Mouse (Mus musculus) hindbrain, postnatal 0 days (tissue): ENCODE measurements around the gene Fbxo41. TPM values are rescaled to one million over a fixed set of nuclear protein-coding genes. Genes with fewer than 3 reads are reported as not detected.
A peak's percentile ranks its signal among the peaks of the same experiment; 100 is the strongest.
"Not testable (repeated sequence)": the region's sequence is repeated elsewhere in the genome, so short reads cannot be mapped to it uniquely, and the experiment has no call there.

Source experiments
- ATAC-seq: fragments of 200-750 bp; cut with Nextera tagmentation; 2 replicates; pipeline ENCODE4 v1.8.0; 2017; ENCODE audit warnings: mild to moderate bottlenecking, moderate TSS enrichment, moderate library complexity
- DNase-seq: peaks from one replicate; pipeline ENCODE4 v3.0.0-alpha.2; 2015; ENCODE audit warnings: low spot score
- H3K27ac ChIP-seq: fragments of 300-500 bp; sonication (generic); 2 replicates; pipeline ENCODE4 v1.5.1; 2014; ENCODE audit warnings: mild to moderate bottlenecking
- H3K27me3 ChIP-seq: fragments of 300-500 bp; sonication (generic); 2 replicates; pipeline ENCODE4 v1.6.1; 2014; ENCODE audit warnings: low read length, mixed read lengths; ENCODE audit not compliant: insufficient read depth
- H3K36me3 ChIP-seq: fragments of 300-500 bp; sonication (generic); 2 replicates; pipeline ENCODE4 v1.6.1; 2014; ENCODE audit warnings: low read length, mixed read lengths; ENCODE audit not compliant: insufficient read depth
- H3K4me1 ChIP-seq: fragments of 300-500 bp; sonication (generic); 2 replicates; pipeline ENCODE4 v1.6.1; 2014; ENCODE audit warnings: antibody characterized with exemption, low read length, mixed read lengths; ENCODE audit not compliant: insufficient read depth
- H3K4me2 ChIP-seq: fragments of 300-500 bp; sonication (generic); 2 replicates; pipeline ENCODE4 v1.6.1; 2014; ENCODE audit warnings: low read depth, mild to moderate bottlenecking, low read length, moderate library complexity, mixed read lengths
- H3K4me3 ChIP-seq: fragments of 300-500 bp; sonication (generic); 2 replicates; pipeline ENCODE4 v1.5.1; 2014; ENCODE audit warnings: low read length
- H3K9ac ChIP-seq: fragments of 300-500 bp; sonication (generic); replicated peaks from 2 replicates; pipeline ENCODE4 v1.6.1; 2014; ENCODE audit warnings: mild to moderate bottlenecking, low read length, moderate library complexity, mixed read lengths
- H3K9me3 ChIP-seq: fragments of 300-500 bp; sonication (generic); 2 replicates; pipeline ENCODE4 v1.6.1; 2016; ENCODE audit warnings: low read length, mixed read lengths
- CTCF ChIP-seq: IDR thresholded peaks from 2 replicates; pipeline ENCODE4 v1.5.1; 2016; ENCODE audit warnings: antibody characterized with exemption, control low read depth, low read depth
- WGBS: fragments of 180-500 bp; shearing (Covaris S2); extraction: QIAGEN DNeasy Blood & Tissue Kit; methylation state at CpG from one replicate; pipeline ENCODE4 v1.1.7; 2014; 5-methylcytosine and 5-hydroxymethylcytosine counted together
- polyA plus RNA-seq: library from polyadenylated mRNA; unstranded; fragments of >200 nt; fragmentation: Nextera tagmentation; extraction: Ambion mirVana; gene quantifications from 2 replicates; pipeline ENCODE4 v1.2.1, GENCODE M21; 2015
- total RNA-seq: library from RNA; depleted of rRNA; stranded (reverse); fragments of >200 nt; gene quantifications from 2 replicates; pipeline ENCODE4 v1.2.3, GENCODE M21; 2014

The Fbxo41 gene
- total and polyA plus RNA-seq, 2 experiments from 2014 or later: 10.5 to 60.1 TPM

DNA sequence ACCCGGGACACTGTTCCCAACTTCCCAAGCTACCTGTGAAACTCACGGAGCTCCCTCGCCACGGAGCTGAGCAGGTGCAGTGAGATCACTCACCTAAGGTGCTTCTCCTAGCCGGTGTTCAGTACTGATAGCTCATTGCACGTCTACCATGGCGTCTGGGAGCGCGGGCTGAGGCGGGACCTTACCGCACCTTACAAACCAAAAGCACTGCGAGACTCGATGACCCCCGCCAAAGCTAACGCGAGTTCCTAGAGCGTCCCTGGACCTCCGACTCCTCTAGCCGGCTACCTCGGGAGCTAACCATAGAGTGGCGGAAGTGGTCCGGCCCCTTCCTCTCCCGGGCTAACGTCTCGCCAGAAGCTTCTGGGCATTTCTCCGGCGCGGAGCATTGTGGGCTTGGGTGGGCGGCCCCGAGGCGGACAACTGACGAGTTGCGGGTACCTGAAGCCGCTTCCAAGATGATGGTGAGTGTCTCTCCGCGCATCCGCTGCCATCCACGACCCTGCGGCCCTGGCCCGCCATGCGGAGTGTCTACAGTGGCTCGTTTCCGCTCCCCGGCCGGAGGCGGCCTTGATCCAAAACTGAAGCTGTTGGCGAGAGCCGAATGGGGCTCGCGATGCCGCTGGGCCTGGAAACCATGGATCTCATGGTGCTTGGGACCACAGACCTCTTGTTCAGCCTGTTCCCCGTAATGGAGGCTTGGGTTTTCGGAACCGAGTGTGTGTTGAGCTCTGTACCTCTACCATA lies 51.0 kb downstream of the Fbxo41 start, which contains the start of gene Pradc1:
TSS of gene Pradc1 (minus strand) at position 307 of the 747 bp plus-strand sequence.
- under 1% methylated on average over 52 of the region's 54 CpGs for WGBS

DNA sequence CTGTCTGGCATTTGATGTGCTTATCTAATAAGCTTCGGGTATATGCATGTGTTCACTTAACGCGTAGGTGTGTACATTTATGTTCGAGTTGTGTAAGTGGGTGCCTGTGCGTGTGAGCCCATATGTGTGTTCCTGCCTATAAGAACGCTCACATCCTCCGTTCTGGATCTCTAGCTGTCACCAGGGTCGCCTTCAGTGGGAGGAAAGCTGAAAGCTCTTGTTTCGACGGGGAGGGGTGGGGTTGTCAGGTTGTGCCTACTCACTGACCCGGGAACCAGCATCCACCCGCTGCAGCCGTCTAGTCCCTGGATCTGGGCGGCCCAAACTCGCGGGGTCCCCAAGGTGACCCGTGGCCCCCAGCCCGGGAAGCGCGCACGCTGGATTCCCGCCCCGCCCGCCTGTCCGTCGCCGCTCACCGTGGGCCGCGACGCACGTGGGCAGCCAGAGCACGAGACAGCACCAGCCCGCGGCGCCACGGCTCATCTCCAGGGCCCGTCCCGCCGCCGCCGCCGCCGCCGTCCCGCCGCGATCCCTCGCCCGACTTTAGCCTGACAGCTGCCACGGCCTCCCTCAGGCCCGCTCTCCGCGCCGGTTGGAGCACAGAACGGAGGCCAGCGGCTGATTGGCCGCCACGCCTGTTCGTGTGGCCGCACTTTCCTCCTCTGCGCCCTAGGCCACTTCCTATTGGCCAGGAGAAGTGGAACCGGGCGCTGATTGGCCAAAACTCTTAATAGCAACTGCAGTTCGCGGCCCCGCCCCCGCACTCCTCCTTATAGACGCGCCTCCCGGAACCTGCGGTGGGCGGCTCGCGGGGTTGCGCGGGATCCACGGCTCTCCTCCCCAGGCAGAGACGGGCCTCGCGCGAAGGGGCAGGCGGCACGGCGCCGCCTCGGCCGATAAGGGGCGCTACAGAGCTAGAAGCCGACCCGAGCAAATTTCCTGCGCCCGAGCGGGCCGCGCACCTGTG lies 51.8 kb downstream of the Fbxo41 start, which contains the start of gene Cct7:
TSS of gene Cct7 (plus strand) at position 818 of the 967 bp plus-strand sequence.
- Histone ChIP-seq H3K27ac (peak within 1 kb of the TSS; percentile 94), H3K4me3 (peak within 1 kb of the TSS; percentile 79), H3K36me3 (no peaks in the 10 kb centered on the region; the same call in 1 of the 2 replicates), H3K9ac (peak within 1 kb of the TSS; percentile 93), H3K4me2 (peak within 1 kb of the TSS; percentile 86), H3K27me3 (no peaks in the 10 kb centered on the region), H3K9me3 (no peaks in the 10 kb centered on the region), H3K4me1 (peaks cover 15% of the 10 kb centered on the region)
- 3% methylated on average over 92 of the region's 96 CpGs for WGBS
- TF ChIP-seq CTCF: peak; percentile 55
- ATAC-seq (peak; percentile 95), DNase-seq (peak; percentile 100)

More for the DNA sequence above, 51.0 kb downstream of the Fbxo41 start, which contains the start of gene Pradc1:
- peak within 1 kb of the TSS; percentile 93 for H3K9ac ChIP-seq
- no peaks in the 10 kb centered on the region for H3K27me3 ChIP-seq
- H3K4me1 ChIP-seq: peaks cover 15% of the 10 kb centered on the region
- H3K9me3 ChIP-seq: no peaks in the 10 kb centered on the region
- TF ChIP-seq CTCF: no peak
- H3K4me2 ChIP-seq: peak within 1 kb of the TSS; percentile 86
- H3K36me3 ChIP-seq: no peaks in the 10 kb centered on the region; the same call in 1 of the 2 replicates
- peak; percentile 90 for ATAC-seq
- H3K4me3 ChIP-seq: peak within 1 kb of the TSS; percentile 79
- peak; percentile 99 for DNase-seq
- H3K27ac ChIP-seq: peak within 1 kb of the TSS; percentile 94

DNA sequence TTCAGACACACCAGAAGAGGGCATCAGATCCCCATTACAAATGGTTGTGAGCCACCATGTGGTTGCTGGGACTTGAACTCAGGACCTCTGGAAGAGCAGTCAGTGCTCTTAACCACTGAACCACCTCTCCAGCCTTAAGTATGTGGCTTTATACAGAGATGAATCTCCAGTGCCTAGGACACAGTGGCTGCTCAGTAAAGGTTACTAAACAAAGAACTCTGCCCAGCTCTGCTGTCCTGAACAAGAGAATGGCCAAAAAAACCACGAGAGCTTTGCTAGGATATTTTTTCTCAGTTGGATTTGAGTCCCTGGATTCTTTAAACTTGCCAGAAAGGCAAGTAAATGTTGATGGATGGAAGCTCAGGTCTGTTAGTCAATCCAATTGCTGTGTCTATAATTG lies 52.7 kb downstream of the Fbxo41 start:
- H3K4me3 ChIP-seq, H3K36me3 ChIP-seq, H3K27me3 ChIP-seq, ATAC-seq, DNase-seq, H3K27ac ChIP-seq, H3K9me3 ChIP-seq: not testable (repeated sequence)
- Histone ChIP-seq H3K9ac (peak overlapping the region; percentile 57; the same call in 1 of the 2 replicates), H3K4me1 (peaks cover 12% of the 10 kb centered on the region), H3K4me2 (peak overlapping the region; percentile 86)
- WGBS: 53% methylated on average over 1 of the region's 1 CpGs

DNA sequence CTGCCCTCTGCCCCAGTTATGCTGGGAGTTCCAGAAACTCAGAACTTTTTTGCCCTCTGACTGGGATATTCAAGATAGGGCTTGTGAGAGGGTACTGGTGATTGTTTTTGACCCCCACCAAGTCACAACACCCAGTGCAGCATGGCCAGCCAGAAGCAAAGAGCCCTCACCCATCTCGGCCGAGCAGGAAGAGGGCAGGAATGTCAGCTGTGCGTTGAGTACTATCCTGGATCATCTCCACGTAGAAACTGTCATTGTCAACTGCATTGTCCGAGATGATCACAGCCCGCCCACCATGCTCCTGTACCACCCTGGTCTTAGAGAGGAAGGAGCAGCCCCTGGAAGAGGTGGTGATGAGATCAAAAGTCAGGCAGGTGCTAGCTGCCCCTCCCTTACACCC lies 55.4 kb downstream of the Fbxo41 start:
- Histone ChIP-seq H3K27me3 (no peaks in the 10 kb centered on the region), H3K27ac (no peak overlapping the region), H3K9ac (no peak overlapping the region), H3K36me3 (peaks cover 13% of the 10 kb centered on the region), H3K9me3 (no peaks in the 10 kb centered on the region), H3K4me1 (no peaks in the 10 kb centered on the region), H3K4me3 (no peak overlapping the region), H3K4me2 (no peak overlapping the region)
- TF ChIP-seq CTCF: no peak
- ATAC-seq (no peak), DNase-seq (no peak)
- 88% methylated on average over 6 of the region's 6 CpGs for WGBS

DNA sequence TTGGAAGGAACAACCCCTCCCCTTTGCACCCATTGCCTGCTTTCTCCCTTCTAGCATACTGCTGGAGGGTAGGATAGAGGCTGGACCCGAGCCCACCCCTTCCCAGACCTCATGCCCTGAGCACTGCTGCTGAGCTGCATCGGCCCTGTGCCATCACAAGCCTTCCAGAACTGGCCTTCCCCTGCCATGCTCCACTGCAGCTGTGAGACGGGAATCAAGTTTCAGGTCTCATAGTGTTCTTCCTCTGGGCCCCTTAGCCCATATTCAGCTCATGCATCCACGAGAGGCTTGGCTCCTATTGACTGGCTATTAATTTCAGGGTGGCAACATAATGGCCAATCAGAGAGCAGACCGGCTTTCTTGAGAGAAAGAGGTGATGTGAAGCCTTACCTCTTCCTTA lies 57.5 kb downstream of the Fbxo41 start:
- 76% methylated on average over 5 of the region's 5 CpGs for WGBS
- H3K9me3 ChIP-seq: no peaks in the 10 kb centered on the region
- ATAC-seq (no peak), DNase-seq (no peak)
- no peaks in the 10 kb centered on the region for H3K4me1 ChIP-seq
- no peak overlapping the region for H3K4me2 ChIP-seq
- no peaks in the 10 kb centered on the region for H3K27me3 ChIP-seq
- no peak overlapping the region for H3K27ac ChIP-seq
- no peak overlapping the region for H3K9ac ChIP-seq
- no peak for TF ChIP-seq CTCF
- H3K4me3 ChIP-seq: no peak overlapping the region
- H3K36me3 ChIP-seq: peaks cover 22% of the 10 kb centered on the region

DNA sequence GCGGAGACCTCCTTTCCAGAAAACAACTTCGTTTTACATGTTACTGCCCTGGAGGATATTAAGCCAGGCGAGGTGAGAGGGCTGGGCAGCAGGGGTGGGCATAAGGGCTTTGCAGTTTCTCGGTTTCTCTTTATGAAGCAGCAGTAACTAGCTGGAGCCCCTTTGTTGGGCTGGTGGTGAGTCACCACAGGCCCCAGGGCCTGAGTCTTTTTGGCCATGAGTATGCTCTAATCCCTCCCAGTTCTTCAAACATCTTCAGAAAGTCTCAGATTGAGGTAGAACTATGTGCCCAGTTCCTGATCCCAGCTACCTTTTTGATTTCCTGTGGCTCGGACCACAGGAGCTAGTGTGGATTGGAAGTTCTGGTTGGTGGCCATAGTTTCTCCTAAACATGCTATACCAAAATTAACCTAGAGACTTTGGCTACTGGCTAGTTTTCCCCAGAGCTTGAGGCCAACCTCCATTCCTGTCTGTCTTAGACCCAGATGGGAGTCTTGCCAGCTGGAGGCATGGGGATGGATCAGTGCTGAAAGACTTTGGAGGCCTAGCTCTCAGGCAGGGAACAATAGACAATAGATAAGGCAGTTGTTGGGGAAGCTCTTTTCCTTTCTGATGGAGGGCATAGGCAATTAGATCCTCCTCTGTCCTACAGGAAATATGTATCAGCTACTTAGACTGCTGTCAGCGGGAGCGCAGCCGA lies 58.4 kb downstream of the Fbxo41 start:
- Histone ChIP-seq H3K27me3 (no peaks in the 10 kb centered on the region), H3K4me1 (no peaks in the 10 kb centered on the region), H3K27ac (no peak overlapping the region), H3K4me3 (no peak overlapping the region), H3K4me2 (no peak overlapping the region), H3K9me3 (no peaks in the 10 kb centered on the region), H3K9ac (no peak overlapping the region), H3K36me3 (peaks cover 27% of the 10 kb centered on the region)
- no peak for TF ChIP-seq CTCF
- 92% methylated on average over 8 of the region's 8 CpGs for WGBS
- ATAC-seq: no peak
- DNase-seq: no peak
